Mouse (Mus musculus): ENCODE measurements around the gene Pdss1.
"Not testable (repeated sequence)": the region's sequence is repeated elsewhere in the genome, so short reads cannot be mapped to it uniquely, and the experiment has no call there.

Gene Pdss1

GRCm38 (mm10) chr2:22895282-22896273 lies at the start of gene Pdss1:
Gene Pdss1 (plus strand): TSS chr2:22895522.
- peak; percentile 95 to 96 for DNase-seq

- no peak for DNase-seq
Observed at GRCm38 (mm10) chr2:22851900-22852299, 43.4 kb upstream of the Pdss1 start.

DNA sequence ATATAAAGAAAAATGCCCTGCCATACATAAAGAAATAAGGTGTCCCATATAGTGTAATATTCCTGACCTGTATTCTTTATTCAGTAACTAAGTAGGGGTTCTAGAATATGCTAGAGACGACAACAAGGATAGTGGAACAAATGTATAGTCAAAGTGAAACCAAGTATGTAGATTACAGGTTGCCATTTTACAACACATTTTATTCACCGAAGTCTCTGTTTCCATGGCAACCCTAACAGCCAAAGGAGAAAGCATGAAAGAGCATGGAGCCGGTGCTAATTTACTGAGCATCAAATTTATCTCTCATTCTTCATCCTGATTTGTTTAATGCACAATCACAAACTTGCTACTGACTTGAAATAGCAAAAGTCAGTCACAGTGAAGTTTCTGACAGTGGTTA lies 37.8 kb upstream of the Pdss1 start:
- DNase-seq = no peak

- no peak for DNase-seq
Observed at GRCm38 (mm10) chr2:22862194-22862593, 33.1 kb upstream of the Pdss1 start.

- peak; percentile 66 to 72 for DNase-seq
Observed at GRCm38 (mm10) chr2:22864394-22865037, 30.8 kb upstream of the Pdss1 start.

DNA sequence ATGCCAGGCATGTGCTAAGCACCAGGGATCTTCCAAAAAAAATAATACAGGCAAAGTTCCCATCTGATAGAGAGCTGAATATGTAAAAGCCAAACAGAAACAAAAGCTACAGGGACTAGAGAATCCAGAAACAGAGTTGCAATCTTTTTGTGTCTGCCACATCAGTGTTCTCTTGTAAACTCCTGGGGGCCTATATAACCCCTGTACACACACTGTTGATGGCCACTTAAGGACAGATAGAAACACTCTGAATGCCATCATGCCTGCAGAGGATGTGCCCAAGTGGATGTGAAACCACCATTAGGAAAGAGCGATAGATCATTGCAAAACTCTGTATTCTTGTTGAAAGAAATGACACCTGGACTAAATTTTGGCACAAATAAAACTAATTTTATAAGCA lies 29.5 kb upstream of the Pdss1 start:
- DNase-seq = no peak

- DNase-seq = no peak
Observed at GRCm38 (mm10) chr2:22866894-22867424, 28.4 kb upstream of the Pdss1 start.

DNA sequence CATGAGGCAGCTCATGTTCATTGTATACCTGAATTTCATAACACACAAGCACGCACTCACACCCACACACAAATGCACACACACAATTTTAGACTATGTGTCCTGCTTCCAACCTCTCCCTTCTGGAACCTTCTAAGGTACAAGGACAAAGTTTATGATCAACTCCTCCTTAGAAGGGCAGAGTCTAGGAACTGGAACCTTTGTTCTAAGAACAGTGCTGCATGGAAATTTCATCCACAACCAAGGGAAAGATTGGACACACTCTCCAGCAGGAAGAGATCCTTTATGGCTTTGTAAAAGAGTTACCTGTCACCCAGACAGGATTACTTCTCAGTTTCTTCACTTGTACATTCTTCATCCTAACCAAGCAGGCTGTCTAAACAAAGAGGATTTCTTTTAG lies 22.2 kb upstream of the Pdss1 start:
- DNase-seq = no peak

GRCm38 (mm10) chr2:22874628-22875027 lies 20.7 kb upstream of the Pdss1 start:
- no peak for DNase-seq

- no peak for DNase-seq
Observed at GRCm38 (mm10) chr2:22876614-22877013, 18.7 kb upstream of the Pdss1 start.

- no peak for DNase-seq
Observed at GRCm38 (mm10) chr2:22878781-22879180, 16.5 kb upstream of the Pdss1 start.

- not testable (repeated sequence) for DNase-seq
Observed at GRCm38 (mm10) chr2:22880726-22881125, 14.6 kb upstream of the Pdss1 start.

- DNase-seq = peak in 1 of 2 experiments; percentile 10
Observed at GRCm38 (mm10) chr2:22894932-22895281, 415 bp upstream of the Pdss1 start.

- no peak for DNase-seq
Observed at GRCm38 (mm10) chr2:22903947-22904346, 8.6 kb downstream of the Pdss1 start.

DNA sequence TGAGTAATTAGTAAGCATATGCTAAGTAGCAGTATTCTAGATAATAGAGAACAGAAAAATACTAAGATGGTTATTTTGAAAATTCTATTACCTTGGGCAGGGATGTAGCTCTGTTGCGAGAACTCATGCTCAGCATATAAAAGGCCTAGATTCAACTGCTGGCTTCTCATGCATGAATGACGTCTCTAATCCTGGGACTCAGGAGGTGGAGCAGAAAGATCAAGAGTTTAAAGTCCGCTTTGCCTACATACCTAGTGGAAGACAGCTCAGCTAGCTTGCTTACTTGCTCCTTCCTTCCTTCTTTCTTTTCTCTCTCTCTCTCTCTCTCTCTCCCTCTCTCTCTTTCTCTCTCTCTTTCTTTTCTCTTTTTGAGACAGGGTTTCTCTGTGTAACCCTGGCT lies 19.1 kb downstream of the Pdss1 start:
- DNase-seq = no peak

DNA sequence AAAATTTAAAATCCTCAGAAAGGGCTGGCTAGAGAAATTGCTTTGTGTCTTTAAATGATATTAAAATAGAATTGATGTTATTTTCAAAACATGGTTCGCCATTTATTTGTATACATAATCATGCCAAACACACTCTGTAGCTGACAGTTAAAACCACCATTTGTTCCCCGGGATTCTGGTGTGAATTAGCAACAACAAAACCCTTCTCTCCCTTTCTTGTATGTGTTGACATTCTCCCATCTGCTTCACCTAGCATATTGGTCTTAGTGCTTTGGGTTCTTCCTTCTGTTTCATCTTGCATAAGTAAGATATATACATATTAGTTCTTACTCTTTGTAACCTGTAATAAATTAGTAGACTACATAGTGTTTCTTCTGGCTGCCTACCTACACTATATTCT lies 23.3 kb downstream of the Pdss1 start:
- DNase-seq = no peak

GRCm38 (mm10) chr2:22925911-22926310 lies 30.6 kb downstream of the Pdss1 start:
- DNase-seq = not testable (repeated sequence)

DNA sequence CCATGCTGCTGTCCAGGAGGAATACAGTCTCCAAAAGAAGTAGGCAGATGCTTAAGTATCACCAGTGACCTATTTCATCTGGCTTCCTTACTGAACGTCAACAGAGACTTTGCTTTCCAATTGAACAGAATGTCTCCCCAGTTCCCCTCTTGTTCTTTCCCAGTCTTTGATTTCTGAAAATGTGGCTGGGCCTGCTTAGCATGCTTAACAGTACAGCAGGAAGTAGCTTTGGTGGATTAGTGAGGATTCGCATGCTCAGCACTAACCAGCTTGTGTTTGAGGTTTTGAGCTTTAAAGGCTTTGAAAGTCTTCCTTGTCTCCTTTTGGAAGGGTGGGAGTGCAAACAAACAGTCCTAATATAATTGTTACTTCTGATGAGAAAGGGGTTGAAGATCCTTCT lies 32.9 kb downstream of the Pdss1 start:
- no peak for DNase-seq

- DNase-seq = no peak
Observed at GRCm38 (mm10) chr2:22933556-22933955, 38.2 kb downstream of the Pdss1 start.

DNA sequence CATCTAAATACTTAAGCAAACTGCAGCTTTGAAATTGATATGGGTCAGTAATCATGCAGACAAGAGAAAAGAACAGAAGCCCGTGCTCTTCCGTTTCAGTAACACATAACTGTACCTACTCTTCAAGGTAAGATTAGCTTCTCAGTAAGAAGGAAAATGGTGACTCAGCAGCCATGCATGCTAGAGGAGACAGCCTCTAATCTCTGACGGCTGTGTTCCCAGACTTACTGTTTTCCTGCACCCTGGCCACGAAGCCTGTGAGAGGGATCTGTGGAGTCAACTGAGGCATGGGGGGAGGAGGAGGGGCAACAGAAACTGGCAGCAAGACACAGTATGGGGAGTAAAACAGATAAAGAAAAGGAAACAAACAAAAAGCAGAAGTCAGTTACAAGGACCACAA lies 54.6 kb downstream of the Pdss1 start:
- DNase-seq = no peak

DNA sequence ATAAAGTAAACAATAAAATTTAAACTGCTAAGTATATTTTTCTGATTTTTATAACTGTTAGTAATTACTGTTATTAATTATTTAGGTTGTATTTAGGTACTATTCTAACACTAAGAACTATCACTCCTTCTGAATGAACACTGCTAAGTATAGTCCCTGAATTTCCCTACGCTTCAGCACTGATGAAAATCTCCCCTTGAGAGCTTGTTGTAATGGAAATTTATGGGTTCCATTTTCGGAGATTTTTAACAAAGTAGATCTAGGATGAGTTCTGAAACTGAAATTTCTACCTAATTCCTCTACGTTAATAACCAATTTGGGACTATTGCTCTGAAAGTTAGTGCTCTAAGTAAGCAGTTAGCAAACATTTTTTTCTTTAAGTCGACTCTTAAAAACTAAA lies 59.0 kb downstream of the Pdss1 start:
- no peak for DNase-seq

DNA sequence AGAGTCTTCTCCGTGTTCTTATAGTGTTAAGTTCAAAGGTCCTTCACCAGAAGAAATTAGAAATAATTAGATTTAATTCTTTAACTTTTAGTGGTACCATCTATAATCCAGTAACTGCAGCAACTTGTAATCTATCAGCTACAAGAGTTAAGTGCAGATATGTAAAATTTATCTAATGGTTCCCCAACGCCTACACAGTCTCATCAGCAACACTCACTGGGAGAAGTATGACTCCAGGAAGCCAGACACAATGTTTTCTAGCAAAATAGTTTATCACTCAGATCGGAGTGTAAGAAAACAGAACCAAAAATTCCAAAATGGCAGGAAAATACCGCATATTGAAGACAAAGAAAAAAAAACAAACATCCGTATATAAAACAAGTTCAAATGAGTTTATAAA lies 60.6 kb downstream of the Pdss1 start:
- DNase-seq = no peak

DNA sequence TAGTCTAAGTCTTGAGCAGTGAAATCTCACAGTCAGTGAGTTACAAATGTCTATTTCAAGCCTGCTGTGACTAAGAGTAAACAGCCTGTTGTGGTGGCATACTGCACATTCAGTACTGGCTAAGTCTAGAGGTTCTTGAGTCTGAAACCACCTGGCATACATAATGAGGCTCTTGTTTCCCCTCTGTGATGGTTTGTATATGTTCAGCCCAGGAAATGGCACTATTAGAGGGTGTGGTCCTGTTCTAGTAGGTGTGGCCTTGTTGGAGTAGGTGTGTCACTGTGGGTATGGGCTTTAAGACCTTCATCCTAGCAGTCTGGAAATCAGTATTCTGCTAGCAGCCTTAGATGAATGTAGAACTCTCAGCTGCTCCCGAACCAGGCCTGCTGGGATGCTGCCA lies 62.1 kb downstream of the Pdss1 start:
- DNase-seq = no peak

GRCm38 (mm10) chr2:22961681-22962080 lies 66.4 kb downstream of the Pdss1 start:
- DNase-seq = no peak
